Mouse (Mus musculus): ENCODE data around the gene Rabif. TPM values are rescaled to one million over a fixed set of nuclear protein-coding genes. Genes with fewer than 3 reads are reported as not detected.
"Not testable (repeated sequence)": the region's sequence is repeated elsewhere in the genome, so short reads cannot be mapped to it uniquely, and the experiment has no call there.

The Rabif gene
- polyA plus RNA-seq, 2 experiments, result 25.2 to 44.3 TPM

- ATAC-seq (ENCODE audit: low FRiP score, low read depth), result no peak
- no peak for DNase-seq (ENCODE audit: low spot score)
- no peaks in the 10 kb centered on the region for H3K27me3 ChIP-seq (ENCODE audit: control insufficient read depth, insufficient read depth, low read length)
- no peak overlapping the region for H3K4me2 ChIP-seq (replicated peaks; ENCODE audit: low read depth, low read length, severe bottlenecking)
- no peaks in the 10 kb centered on the region for H3K36me3 ChIP-seq (ENCODE audit: control insufficient read depth, insufficient read depth, low read length)
- H3K4me3 ChIP-seq (replicated peaks; ENCODE audit: low read length), result no peak overlapping the region
- H3K4me1 ChIP-seq (ENCODE audit: control insufficient read depth, insufficient read depth, low read length), result no peaks in the 10 kb centered on the region
- H3K27ac ChIP-seq (replicated peaks; ENCODE audit: low read depth, low read length), result no peak overlapping the region
- no peaks in the 10 kb centered on the region for H3K9me3 ChIP-seq (ENCODE audit: control insufficient read depth, low read length)
- TF ChIP-seq POLR2A (IDR thresholded peaks at IDR 0.05; ENCODE audit: borderline replicate concordance, extremely low read depth, insufficient read depth, insufficient read length), result no peak
- WGBS, result 72% methylated on average over 5 of the region's 5 CpGs
- H3K9ac ChIP-seq (ENCODE audit: low read depth, low read length, severe bottlenecking), result no peak overlapping the region
Measured at GRCm38 (mm10) chr1:134524424-134524823, 30.0 kb downstream of the Rabif start.

GRCm38 (mm10) chr1:134525015-134525414, 30.6 kb downstream of the Rabif start:
- Histone ChIP-seq H3K27me3 (ENCODE audit: control insufficient read depth, insufficient read depth, low read length) (no peaks in the 10 kb centered on the region), H3K4me1 (ENCODE audit: control insufficient read depth, insufficient read depth, low read length) (no peaks in the 10 kb centered on the region), H3K4me3 (replicated peaks; ENCODE audit: low read length) (no peak overlapping the region), H3K4me2 (replicated peaks; ENCODE audit: low read depth, low read length, severe bottlenecking) (no peak overlapping the region), H3K27ac (replicated peaks; ENCODE audit: low read depth, low read length) (no peak overlapping the region), H3K36me3 (ENCODE audit: control insufficient read depth, insufficient read depth, low read length) (no peaks in the 10 kb centered on the region), H3K9ac (ENCODE audit: low read depth, low read length, severe bottlenecking) (no peak overlapping the region), H3K9me3 (ENCODE audit: control insufficient read depth, low read length) (no peaks in the 10 kb centered on the region)
- DNase-seq (ENCODE audit: low spot score) (no peak), ATAC-seq (ENCODE audit: low FRiP score, low read depth) (no peak)
- 65% methylated on average over 1 of the region's 1 CpGs for WGBS
- no peak for TF ChIP-seq POLR2A (IDR thresholded peaks at IDR 0.05; ENCODE audit: borderline replicate concordance, extremely low read depth, insufficient read depth, insufficient read length)

- Histone ChIP-seq H3K4me2 (replicated peaks; ENCODE audit: low read depth, low read length, severe bottlenecking) (no peak overlapping the region), H3K36me3 (ENCODE audit: control insufficient read depth, insufficient read depth, low read length) (no peaks in the 10 kb centered on the region), H3K9ac (ENCODE audit: low read depth, low read length, severe bottlenecking) (no peak overlapping the region), H3K27me3 (ENCODE audit: control insufficient read depth, insufficient read depth, low read length) (no peaks in the 10 kb centered on the region), H3K27ac (replicated peaks; ENCODE audit: low read depth, low read length) (no peak overlapping the region), H3K9me3 (ENCODE audit: control insufficient read depth, low read length) (no peaks in the 10 kb centered on the region), H3K4me3 (replicated peaks; ENCODE audit: low read length) (no peak overlapping the region), H3K4me1 (ENCODE audit: control insufficient read depth, insufficient read depth, low read length) (no peaks in the 10 kb centered on the region)
- WGBS, result 78% methylated on average over 6 of the region's 6 CpGs
- no peak for TF ChIP-seq POLR2A (IDR thresholded peaks at IDR 0.05; ENCODE audit: borderline replicate concordance, extremely low read depth, insufficient read depth, insufficient read length)
- no peak for ATAC-seq (ENCODE audit: low FRiP score, low read depth)
- no peak for DNase-seq (ENCODE audit: low spot score)
Measured at GRCm38 (mm10) chr1:134526752-134527151, 32.3 kb downstream of the Rabif start.

- no peaks in the 10 kb centered on the region for H3K4me1 ChIP-seq (ENCODE audit: control insufficient read depth, insufficient read depth, low read length)
- H3K9me3 ChIP-seq (ENCODE audit: control insufficient read depth, low read length), result no peaks in the 10 kb centered on the region
- ATAC-seq (ENCODE audit: low FRiP score, low read depth) (no peak), DNase-seq (ENCODE audit: low spot score) (no peak)
- no peak overlapping the region for H3K4me2 ChIP-seq (replicated peaks; ENCODE audit: low read depth, low read length, severe bottlenecking)
- H3K27ac ChIP-seq (replicated peaks; ENCODE audit: low read depth, low read length), result no peak overlapping the region
- 81% methylated on average over 6 of the region's 6 CpGs for WGBS
- H3K36me3 ChIP-seq (ENCODE audit: control insufficient read depth, insufficient read depth, low read length), result no peaks in the 10 kb centered on the region
- H3K4me3 ChIP-seq (replicated peaks; ENCODE audit: low read length), result no peak overlapping the region
- TF ChIP-seq POLR2A (IDR thresholded peaks at IDR 0.05; ENCODE audit: borderline replicate concordance, extremely low read depth, insufficient read depth, insufficient read length), result no peak
- no peaks in the 10 kb centered on the region for H3K27me3 ChIP-seq (ENCODE audit: control insufficient read depth, insufficient read depth, low read length)
- no peak overlapping the region for H3K9ac ChIP-seq (ENCODE audit: low read depth, low read length, severe bottlenecking)
Measured at GRCm38 (mm10) chr1:134530618-134531017, 36.2 kb downstream of the Rabif start.

GRCm38 (mm10) chr1:134533710-134534109, 39.3 kb downstream of the Rabif start:
- H3K4me3 ChIP-seq (replicated peaks; ENCODE audit: low read length); ATAC-seq (ENCODE audit: low FRiP score, low read depth); H3K36me3 ChIP-seq (ENCODE audit: control insufficient read depth, insufficient read depth, low read length); H3K9me3 ChIP-seq (ENCODE audit: control insufficient read depth, low read length); H3K4me1 ChIP-seq (ENCODE audit: control insufficient read depth, insufficient read depth, low read length); H3K9ac ChIP-seq (ENCODE audit: low read depth, low read length, severe bottlenecking); H3K4me2 ChIP-seq (replicated peaks; ENCODE audit: low read depth, low read length, severe bottlenecking); H3K27ac ChIP-seq (replicated peaks; ENCODE audit: low read depth, low read length); H3K27me3 ChIP-seq (ENCODE audit: control insufficient read depth, insufficient read depth, low read length); DNase-seq (ENCODE audit: low spot score): not testable (repeated sequence)
- 92% methylated on average over 10 of the region's 10 CpGs for WGBS

GRCm38 (mm10) chr1:134535054-134535453, 40.6 kb downstream of the Rabif start:
- 81% methylated on average over 1 of the region's 1 CpGs for WGBS
- H3K4me2 ChIP-seq (replicated peaks; ENCODE audit: low read depth, low read length, severe bottlenecking), result no peak overlapping the region
- no peak overlapping the region for H3K4me3 ChIP-seq (replicated peaks; ENCODE audit: low read length)
- no peak overlapping the region for H3K9ac ChIP-seq (ENCODE audit: low read depth, low read length, severe bottlenecking)
- ATAC-seq (ENCODE audit: low FRiP score, low read depth), result no peak
- H3K27me3 ChIP-seq (ENCODE audit: control insufficient read depth, insufficient read depth, low read length), result no peaks in the 10 kb centered on the region
- no peaks in the 10 kb centered on the region for H3K9me3 ChIP-seq (ENCODE audit: control insufficient read depth, low read length)
- no peak overlapping the region for H3K27ac ChIP-seq (replicated peaks; ENCODE audit: low read depth, low read length)
- H3K4me1 ChIP-seq (ENCODE audit: control insufficient read depth, insufficient read depth, low read length), result no peaks in the 10 kb centered on the region
- no peak for DNase-seq (ENCODE audit: low spot score)
- no peaks in the 10 kb centered on the region for H3K36me3 ChIP-seq (ENCODE audit: control insufficient read depth, insufficient read depth, low read length)
- TF ChIP-seq POLR2A (IDR thresholded peaks at IDR 0.05; ENCODE audit: borderline replicate concordance, extremely low read depth, insufficient read depth, insufficient read length), result no peak

All from limb, embryonic 14.5 days (tissue).